Mouse (Mus musculus) liver, adult 2 months (tissue): ENCODE data around the gene Sfr1. TPM values are rescaled to one million over a fixed set of nuclear protein-coding genes. Genes with fewer than 3 reads are reported as not detected.
A peak's percentile ranks its signal among the peaks of the same experiment; 100 is the strongest.

Experiments used
- DNase-seq: peaks from one replicate; pipeline ENCODE4 v3.0.0-alpha.2; 2011; ENCODE audit warnings: low read depth, low spot score; ENCODE audit errors: extremely low read depth
- H3K27ac ChIP-seq: fragments of 200-500 bp; replicated peaks from 2 replicates; pipeline ENCODE4 v1.5.1; 2012; ENCODE audit warnings: low read depth, mild to moderate bottlenecking, control low read depth, inconsistent platforms, low read length; ENCODE audit not compliant: insufficient read depth
- H3K27me3 ChIP-seq: fragments of 200-500 bp; 2 replicates; pipeline ENCODE4 v1.6.1; 2012; ENCODE audit warnings: mild to moderate bottlenecking, moderate library complexity, low read length, inconsistent platforms; ENCODE audit not compliant: control insufficient read depth, insufficient read depth
- H3K36me3 ChIP-seq: fragments of 200-500 bp; 2 replicates; pipeline ENCODE4 v1.6.1; 2012; ENCODE audit warnings: low read length, inconsistent platforms; ENCODE audit not compliant: control insufficient read depth, insufficient read depth
- H3K4me1 ChIP-seq: fragments of 200-500 bp; 2 replicates; pipeline ENCODE4 v1.6.1; 2011; ENCODE audit warnings: low read length; ENCODE audit not compliant: control insufficient read depth, insufficient read depth
- H3K4me3 ChIP-seq: fragments of 200-500 bp; 2 replicates; pipeline ENCODE4 v1.5.1; 2011; ENCODE audit warnings: low read depth, mild to moderate bottlenecking, control low read depth, low read length, moderate library complexity; ENCODE audit not compliant: insufficient read depth
- H3K79me2 ChIP-seq: fragments of 200-500 bp; 2 replicates; pipeline ENCODE4 v1.6.1; 2012; ENCODE audit warnings: inconsistent platforms, mild to moderate bottlenecking, low read length, moderate library complexity; ENCODE audit not compliant: control insufficient read depth, insufficient read depth
- H3K9ac ChIP-seq: fragments of 200-500 bp; 2 replicates; pipeline ENCODE4 v1.6.1; 2012; ENCODE audit warnings: low read depth, mild to moderate bottlenecking, control low read depth, inconsistent platforms, low read length
- CTCF ChIP-seq: fragments of 200-500 bp; IDR thresholded peaks from 2 replicates; pipeline ENCODE4 v1.5.1; 2011; ENCODE audit warnings: low read depth, low read length, control low read depth
- POLR2A ChIP-seq: fragments of 200-500 bp; IDR thresholded peaks from 2 replicates; pipeline ENCODE4 v1.6.1; 2011; ENCODE audit warnings: low read length, control low read depth; ENCODE audit not compliant: insufficient read depth; ENCODE audit errors: extremely low read depth
- WGBS: fragments of 180-500 bp; shearing (Covaris S2); methylation state at CpG from one replicate; pipeline ENCODE4 v1.1.7; 2018; 5-methylcytosine and 5-hydroxymethylcytosine counted together
- polyA plus RNA-seq: library from polyadenylated mRNA; depleted of rRNA; stranded (reverse); fragments of >200 nt; gene quantifications from 2 replicates; pipeline ENCODE4 v1.2.3, GENCODE M21; 2012; rRNA removed
- total RNA-seq: library from RNA; depleted of rRNA; stranded (reverse); fragments of >200 nt; gene quantifications from 2 replicates; pipeline ENCODE4 v1.2.3, GENCODE M21; 2014; rRNA removed

The Sfr1 gene
- total RNA-seq (13.4 and 13.7 TPM in 2 replicates), polyA plus RNA-seq (15.3 and 16.6 TPM in 2 replicates)

DNA sequence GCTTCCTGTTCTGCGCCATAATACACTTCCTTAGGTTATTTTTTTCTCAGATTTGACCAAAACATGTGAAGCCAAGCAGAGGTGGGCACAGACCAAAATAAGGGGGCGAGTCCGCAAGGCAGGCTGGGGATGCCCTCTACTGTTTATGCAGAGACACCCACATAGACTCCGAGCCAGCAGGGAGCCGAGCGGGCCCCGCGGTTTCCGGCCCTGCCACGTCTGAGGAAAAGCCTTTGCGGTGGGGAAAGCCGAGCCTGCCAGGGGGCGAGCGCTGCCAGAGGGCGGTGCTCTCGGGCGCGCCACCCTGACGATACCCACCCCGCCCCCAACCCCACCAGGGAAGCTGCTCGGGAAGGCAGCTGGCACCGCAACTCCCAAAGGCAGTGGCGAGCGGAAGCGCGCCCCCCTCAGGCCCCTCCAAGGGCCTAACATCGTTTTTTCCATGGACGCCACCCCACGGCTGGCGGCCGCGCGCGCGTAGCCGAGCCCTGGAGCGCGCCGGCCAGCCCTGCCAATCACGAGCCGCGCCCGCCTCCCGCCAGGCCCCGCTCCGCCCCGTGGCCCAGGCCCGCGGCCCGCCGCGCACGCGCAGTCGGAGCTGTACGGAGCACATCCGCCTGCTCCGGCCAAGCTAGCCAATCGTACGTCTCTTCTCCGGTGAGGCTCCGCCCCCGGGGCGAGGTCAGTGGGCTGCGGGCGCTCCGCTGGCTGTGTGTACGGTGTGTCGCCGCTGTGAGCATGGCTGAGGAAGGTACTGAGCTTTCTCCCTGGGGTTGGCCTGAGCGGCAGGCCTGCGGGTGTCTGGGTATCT is at the start of gene Sfr1:
TSS of gene Sfr1 (plus strand) at position 612 of the 811 bp plus-strand sequence.
- no peaks in the 10 kb centered on the region for H3K4me1 ChIP-seq
- TF ChIP-seq POLR2A: peak; percentile 86
- TF ChIP-seq CTCF: peak; percentile 57
- WGBS: under 1% methylated on average over 70 of the region's 72 CpGs
- H3K9ac ChIP-seq: peak within 1 kb of the TSS; percentile 74
- peak within 1 kb of the TSS; percentile 67 for H3K27ac ChIP-seq
- peak within 1 kb of the TSS; percentile 77 for H3K4me3 ChIP-seq
- H3K36me3 ChIP-seq: peaks cover 28% of the 10 kb centered on the region
- DNase-seq: peak; percentile 79
- H3K79me2 ChIP-seq: no peaks in the 10 kb centered on the region
- no peaks in the 10 kb centered on the region for H3K27me3 ChIP-seq

DNA sequence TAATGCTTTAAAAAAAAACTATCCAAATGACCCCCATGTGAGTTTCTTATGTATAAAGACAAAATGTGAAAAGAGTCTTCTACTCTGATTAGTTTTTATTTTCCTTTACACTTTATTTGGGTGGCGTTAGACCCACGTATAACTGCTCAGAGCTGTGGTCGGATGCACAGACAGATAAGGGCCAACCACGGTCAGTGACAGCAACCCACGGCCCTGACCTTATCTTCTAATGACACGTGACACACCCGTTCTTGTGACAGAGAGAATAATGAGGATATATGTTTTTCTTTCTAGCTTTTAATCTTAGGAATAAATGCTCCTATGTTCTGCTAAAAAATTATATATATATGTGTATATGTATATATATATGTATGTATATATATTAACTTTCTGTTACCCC is 41.9 kb upstream of the Sfr1 start:
- no peaks in the 10 kb centered on the region for H3K27me3 ChIP-seq
- 73% methylated on average over 7 of the region's 7 CpGs for WGBS
- H3K36me3 ChIP-seq: no peaks in the 10 kb centered on the region
- no peaks in the 10 kb centered on the region for H3K79me2 ChIP-seq
- no peak overlapping the region for H3K9ac ChIP-seq
- DNase-seq: no peak
- H3K27ac ChIP-seq: no peak overlapping the region
- no peak for TF ChIP-seq POLR2A
- TF ChIP-seq CTCF: no peak
- H3K4me1 ChIP-seq: no peaks in the 10 kb centered on the region
- H3K4me3 ChIP-seq: no peak overlapping the region

DNA sequence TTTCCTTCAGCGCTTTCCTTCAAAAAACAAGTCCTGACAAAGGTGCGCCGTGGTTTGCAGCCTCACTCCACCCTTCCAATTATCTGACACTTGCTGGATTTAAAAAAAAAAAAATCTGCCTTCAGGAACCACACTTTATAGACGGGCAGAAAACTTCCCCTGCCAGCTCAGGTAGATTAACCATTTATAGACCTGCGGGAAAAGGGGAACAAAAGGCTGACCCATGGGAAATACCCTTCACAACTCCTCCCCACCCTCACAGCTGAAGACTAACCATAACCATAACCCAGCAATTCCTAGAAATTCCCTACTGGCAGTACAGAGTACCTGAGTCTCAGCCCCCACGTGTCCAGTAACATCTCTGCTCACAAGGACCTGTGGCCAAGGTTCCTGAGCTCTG is 39.5 kb upstream of the Sfr1 start, which contains the start of gene Col17a1:
TSS of gene Col17a1 (minus strand) at position 101 of the 400 bp plus-strand sequence.
- TF ChIP-seq POLR2A (no peak), CTCF (no peak)
- WGBS: 75% methylated on average over 6 of the region's 6 CpGs
- no peaks in the 10 kb centered on the region for H3K4me1 ChIP-seq

DNA sequence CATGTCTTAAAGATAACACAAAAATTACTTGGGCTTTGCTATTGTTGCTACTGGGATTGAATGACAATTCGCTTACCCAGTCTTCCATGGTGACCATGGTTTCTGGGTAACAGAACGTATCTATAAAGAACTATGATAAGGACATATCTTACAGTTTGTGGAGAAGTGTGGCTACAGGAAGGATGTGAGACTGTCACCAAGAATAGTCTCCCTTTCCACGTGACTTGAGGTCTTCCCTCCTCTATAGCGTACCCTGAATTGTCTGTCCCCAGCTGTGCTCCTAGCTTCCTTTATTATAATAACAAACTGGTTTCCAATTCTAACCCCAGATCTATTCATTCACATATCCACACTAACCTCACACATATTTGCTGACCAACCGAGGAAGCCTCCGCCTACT is 35.8 kb upstream of the Sfr1 start:
- H3K9ac ChIP-seq: no peak overlapping the region
- TF ChIP-seq CTCF: no peak
- no peak for TF ChIP-seq POLR2A
- no peak for DNase-seq
- no peaks in the 10 kb centered on the region for H3K4me1 ChIP-seq
- no peak overlapping the region for H3K4me3 ChIP-seq
- no peaks in the 10 kb centered on the region for H3K79me2 ChIP-seq
- H3K36me3 ChIP-seq: no peaks in the 10 kb centered on the region
- 86% methylated on average over 6 of the region's 6 CpGs for whole genome bisulfite sequencing
- no peaks in the 10 kb centered on the region for H3K27me3 ChIP-seq
- H3K27ac ChIP-seq: no peak overlapping the region

More for the DNA sequence above, 39.5 kb upstream of the Sfr1 start, which contains the start of gene Col17a1:
- H3K79me2 ChIP-seq: no peaks in the 10 kb centered on the region
- no peak for DNase-seq
- no peaks in the 10 kb centered on the region for H3K36me3 ChIP-seq
- H3K27ac ChIP-seq: no peak within 1 kb of the TSS
- H3K9ac ChIP-seq: no peak within 1 kb of the TSS
- no peak within 1 kb of the TSS for H3K4me3 ChIP-seq
- no peaks in the 10 kb centered on the region for H3K27me3 ChIP-seq

DNA sequence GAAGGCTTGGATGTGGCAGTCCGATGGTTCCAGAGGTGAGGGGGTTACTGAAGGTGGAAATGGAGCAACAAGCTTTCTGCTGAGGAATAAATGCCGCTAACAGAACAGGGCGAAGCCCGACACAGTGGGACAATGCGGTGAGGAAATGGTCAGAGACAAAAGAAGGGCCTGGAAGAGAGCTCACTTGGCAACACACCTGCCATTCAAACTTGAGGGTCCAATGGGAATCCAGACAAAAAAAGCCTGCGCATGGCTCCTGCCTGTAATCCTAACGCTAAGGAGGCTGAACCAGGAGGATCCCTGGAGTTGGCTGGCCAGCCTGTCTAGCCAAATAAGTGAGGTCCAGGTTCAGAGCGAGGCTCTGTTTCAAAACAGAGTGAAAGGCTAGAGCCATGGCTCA is 35.1 kb upstream of the Sfr1 start:
- H3K27me3 ChIP-seq: no peaks in the 10 kb centered on the region
- WGBS: 94% methylated on average over 8 of the region's 8 CpGs
- H3K4me3 ChIP-seq: no peak overlapping the region
- TF ChIP-seq CTCF: no peak
- no peak for TF ChIP-seq POLR2A
- H3K4me1 ChIP-seq: no peaks in the 10 kb centered on the region
- no peak overlapping the region for H3K27ac ChIP-seq
- DNase-seq: no peak
- H3K9ac ChIP-seq: no peak overlapping the region
- no peaks in the 10 kb centered on the region for H3K79me2 ChIP-seq
- no peaks in the 10 kb centered on the region for H3K36me3 ChIP-seq

DNA sequence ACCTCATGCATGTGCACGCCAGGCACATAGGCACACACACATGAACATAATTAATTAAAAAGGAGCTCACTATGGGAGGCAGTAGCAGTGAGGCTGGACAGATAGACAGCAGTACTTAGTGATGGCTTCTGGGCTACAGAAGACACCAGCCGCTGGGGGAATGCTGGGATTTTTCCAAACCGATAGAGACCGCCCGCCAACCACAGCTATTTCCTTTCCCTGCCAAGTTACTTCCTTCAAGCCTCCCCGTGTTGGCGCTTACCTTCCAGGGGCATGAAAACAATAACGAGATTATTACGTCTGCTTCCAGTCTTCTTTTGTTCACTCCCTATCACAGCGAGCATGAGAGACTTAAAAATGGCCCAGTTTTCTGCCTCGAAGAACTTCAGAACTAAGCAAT is 34.4 kb upstream of the Sfr1 start:
- no peak for TF ChIP-seq CTCF
- TF ChIP-seq POLR2A: no peak
- Histone ChIP-seq H3K9ac (no peak overlapping the region), H3K27me3 (no peaks in the 10 kb centered on the region), H3K79me2 (no peaks in the 10 kb centered on the region), H3K4me3 (no peak overlapping the region), H3K36me3 (no peaks in the 10 kb centered on the region), H3K27ac (no peak overlapping the region), H3K4me1 (no peaks in the 10 kb centered on the region)
- WGBS: 81% methylated on average over 11 of the region's 11 CpGs
- DNase-seq: no peak
